Mouse (Mus musculus): ENCODE results near the gene Abcc2. TPM values are rescaled to one million over a fixed set of nuclear protein-coding genes. Genes with fewer than 3 reads are reported as not detected.

Gene Abcc2
- total RNA-seq, 2 experiments from 2014 or later = not detected

DNA sequence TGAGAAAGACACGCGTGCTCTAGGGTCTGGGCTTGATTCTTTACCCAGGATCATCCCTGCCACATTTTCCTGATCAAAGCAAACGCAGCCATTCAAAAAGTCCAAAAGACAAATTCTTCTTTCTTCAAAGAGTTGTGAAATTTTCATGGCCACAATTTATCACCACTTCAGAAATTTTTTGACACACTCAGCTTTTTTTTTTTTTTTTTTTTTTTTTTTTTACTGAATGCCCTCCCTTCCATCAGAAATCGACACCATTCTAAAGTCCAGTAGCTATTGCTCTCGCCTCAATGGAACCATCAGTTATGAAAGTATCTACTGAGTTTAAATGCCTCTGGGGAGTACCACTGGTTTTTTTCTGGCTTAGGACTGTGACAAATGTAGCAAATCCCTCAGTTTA lies 1.6 kb upstream of the Abcc2 start:
- no peak for DNase-seq

GRCm38 (mm10) chr19:43784761-43785160 lies 2.8 kb downstream of the Abcc2 start:
- DNase-seq = no peak

GRCm38 (mm10) chr19:43786249-43787026 lies 4.4 kb downstream of the Abcc2 start:
- DNase-seq = no peak

DNA sequence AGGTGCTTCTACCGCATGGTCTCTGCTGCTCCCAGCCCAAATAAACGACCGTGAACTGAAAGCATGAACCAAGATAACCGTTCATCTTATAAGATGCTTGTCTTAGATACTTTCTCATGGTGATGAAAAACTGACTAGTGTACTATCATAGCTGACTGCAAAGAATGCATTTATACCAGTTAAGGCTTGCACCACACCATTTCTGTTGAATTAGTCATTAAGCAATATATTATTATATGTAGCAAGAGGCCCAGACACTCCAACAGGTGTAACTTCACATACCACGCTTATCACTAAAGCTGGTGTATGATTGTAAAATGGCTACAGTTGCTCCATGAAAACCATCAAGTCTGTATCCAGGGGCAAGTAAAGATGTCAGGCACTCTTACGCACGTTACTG lies 7.8 kb downstream of the Abcc2 start:
- DNase-seq = no peak

DNA sequence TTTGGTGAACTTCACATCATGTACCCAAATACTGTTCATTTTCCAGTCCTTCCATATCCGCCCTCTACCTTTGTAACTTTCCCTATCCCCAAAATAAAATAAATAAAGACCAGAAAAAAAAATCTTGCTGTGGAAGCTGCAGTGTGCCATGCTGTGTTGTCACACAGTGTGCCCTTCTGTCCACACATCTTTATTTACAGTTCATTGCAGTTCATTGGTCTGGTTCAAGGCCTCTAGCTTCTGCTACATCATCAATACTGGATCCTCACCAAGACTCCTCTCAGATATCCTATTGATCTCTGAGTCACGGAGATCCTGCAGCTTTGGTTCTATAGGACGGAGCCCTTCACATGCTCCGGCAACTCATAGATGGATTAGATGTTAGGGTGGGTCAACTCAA lies 10.5 kb downstream of the Abcc2 start:
- DNase-seq = no peak

DNA sequence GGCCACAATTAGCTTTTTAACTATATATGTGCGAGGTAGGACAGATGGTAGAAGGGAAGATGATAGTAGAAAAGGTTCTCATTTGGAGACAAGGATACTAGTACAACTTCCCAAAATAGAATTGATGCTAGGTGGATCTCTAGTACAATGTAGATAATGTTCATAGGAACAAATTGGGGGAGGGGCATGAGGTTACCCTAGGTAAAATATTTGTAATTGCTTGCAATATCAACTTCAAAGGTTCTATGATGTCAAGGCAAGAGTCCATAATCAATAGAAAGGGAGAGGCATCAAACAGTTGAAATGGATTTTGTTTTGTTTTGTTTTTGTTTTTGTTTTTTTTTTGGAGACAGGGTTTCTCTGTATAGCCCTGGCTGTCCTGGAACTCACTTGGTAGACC lies 12.0 kb downstream of the Abcc2 start:
- no peak for DNase-seq

DNA sequence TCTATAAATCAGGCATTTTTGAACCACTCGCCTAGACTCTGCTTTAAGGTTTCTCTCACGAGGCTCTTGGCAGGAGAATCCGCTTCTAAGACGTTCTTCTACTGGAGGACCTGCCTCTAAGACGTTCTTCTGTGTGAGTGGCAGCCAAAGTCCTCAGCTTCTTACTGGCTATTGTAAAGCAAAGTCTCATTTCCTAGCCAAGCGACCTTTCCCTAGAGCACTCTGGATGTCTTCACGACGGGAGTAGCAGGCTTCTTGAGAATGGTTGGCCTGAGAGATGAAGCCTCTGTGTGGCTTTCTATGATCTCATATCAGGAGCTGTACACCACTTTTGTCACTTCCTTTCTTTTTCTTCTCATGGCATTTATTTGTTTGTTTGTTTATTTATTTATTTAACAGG lies 13.5 kb downstream of the Abcc2 start:
- no peak for DNase-seq

DNA sequence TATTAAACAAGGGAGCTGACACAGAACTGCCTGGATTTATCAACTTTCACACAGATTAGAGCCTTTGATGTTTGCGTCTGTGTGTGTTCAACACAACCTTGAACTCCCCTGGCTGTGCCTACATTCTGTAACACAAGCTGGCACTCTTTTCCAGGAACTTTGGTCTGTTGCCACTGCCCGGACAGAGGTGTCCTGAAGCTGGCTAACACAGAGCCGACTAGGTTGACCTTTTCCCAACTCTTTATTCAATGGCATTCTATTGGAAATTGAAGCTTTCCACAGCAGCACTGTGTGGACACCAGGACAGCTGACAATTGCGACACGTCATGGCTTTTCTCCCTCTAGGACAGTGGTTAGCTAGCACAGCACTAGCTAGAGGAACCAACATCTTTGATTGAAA lies 15.2 kb downstream of the Abcc2 start:
- no peak for DNase-seq

GRCm38 (mm10) chr19:43801427-43802051 lies 19.5 kb downstream of the Abcc2 start:
- DNase-seq = no peak

- DNase-seq = no peak
Measured at GRCm38 (mm10) chr19:43803866-43804265, 21.9 kb downstream of the Abcc2 start.

- DNase-seq = no peak
Measured at GRCm38 (mm10) chr19:43809331-43809730, 27.3 kb downstream of the Abcc2 start.

GRCm38 (mm10) chr19:43811419-43811818 lies 29.4 kb downstream of the Abcc2 start:
- DNase-seq = no peak

- DNase-seq = no peak
Measured at GRCm38 (mm10) chr19:43813315-43813714, 31.3 kb downstream of the Abcc2 start.

DNA sequence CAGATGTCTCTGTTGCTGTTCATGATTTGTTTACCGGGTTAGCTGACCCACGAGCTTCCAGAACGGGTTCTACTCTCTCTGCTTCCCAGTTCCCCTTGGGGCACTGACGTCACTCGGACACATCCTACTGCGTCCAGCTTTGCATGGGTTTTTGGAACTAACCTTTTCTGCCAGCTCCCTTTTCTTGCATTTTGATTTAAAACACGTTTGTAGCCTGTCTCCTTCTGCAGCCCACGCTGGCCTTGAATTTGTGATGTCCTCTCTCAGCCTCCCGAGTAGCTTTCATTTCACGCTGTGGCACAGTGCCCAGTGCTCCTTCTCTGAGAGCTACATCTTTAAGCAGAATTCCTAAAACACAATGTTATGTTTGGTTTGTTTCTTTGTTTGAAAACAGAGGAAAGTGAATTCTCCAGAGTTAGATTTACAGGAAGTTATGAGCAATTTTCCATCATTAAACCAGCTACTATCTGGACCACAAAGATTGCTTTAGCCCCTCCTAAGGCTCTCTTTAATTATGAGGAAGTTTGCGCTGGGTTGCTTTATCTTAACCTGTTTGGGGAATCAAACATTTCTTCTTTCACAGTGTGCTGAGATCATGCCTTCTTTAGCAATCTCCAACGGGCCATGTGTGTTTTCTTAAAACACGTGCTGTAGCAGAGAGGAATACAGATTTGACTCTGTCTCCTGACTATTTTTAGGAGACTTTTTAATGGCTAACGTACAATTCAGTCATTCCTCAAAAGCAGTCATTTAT lies 33.8 kb downstream of the Abcc2 start:
- DNase-seq = no peak

GRCm38 (mm10) chr19:43826855-43827254 lies 44.9 kb downstream of the Abcc2 start:
- DNase-seq = no peak

DNA sequence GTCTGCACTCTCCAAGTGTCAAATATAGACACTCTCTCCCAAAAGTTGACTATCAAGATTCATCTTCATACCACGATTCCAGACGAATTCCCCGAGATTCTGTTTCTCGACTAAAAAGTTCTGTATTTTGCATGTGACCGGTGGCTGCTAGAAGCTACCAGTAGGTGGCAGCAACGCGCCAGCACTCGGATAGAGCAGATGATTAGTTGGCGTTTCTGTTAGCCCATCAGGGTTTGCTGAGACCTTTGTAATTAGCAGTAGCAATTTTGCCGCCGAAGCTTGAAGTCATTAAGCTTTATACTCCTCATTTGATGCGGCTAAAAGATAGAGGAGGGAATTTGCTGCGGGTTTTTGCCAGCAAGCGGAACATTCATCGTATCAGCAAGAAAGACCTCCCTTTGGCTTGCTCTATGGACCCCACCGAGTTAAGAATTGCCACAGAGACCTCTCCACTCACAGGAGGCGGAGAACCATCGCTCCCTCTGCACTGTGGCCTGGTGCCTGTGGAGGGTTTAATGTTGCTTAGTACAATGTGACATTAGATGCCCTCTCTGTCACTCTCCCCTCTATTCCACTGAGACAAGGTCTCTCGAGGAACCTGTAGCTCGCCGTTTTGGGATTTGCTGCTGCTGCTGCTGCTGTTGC lies 50.6 kb downstream of the Abcc2 start:
- no peak for DNase-seq

- DNase-seq = no peak
Measured at GRCm38 (mm10) chr19:43843184-43843583, 61.2 kb downstream of the Abcc2 start.

DNA sequence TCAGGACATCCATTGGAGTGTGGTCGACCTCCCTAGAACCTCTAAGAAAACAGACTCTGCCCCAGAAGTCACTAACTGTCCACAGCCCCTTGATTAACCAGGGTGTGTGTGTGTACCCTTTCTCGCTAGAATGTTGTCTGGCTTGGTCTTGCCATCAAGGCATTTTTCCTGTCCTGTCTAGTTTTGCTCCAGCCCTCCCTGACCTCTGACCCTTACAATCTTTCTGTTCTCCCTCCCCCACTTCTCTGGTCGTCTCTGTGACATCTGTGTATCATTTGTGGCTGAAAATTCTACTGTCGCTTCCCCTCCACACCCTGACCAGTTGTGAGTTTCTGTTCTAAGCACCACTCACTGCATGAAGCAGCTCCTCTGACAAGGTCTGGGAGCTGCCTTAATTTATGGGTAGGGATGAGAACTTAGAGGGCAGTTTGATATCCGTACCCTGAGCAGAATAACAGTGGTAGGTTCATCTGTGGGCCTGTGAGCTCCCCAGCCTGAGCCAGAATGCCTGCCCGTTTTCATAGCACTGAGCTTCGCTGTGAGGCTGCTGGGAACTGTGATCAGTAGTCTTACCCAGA lies 63.4 kb downstream of the Abcc2 start:
- no peak for DNase-seq

DNA sequence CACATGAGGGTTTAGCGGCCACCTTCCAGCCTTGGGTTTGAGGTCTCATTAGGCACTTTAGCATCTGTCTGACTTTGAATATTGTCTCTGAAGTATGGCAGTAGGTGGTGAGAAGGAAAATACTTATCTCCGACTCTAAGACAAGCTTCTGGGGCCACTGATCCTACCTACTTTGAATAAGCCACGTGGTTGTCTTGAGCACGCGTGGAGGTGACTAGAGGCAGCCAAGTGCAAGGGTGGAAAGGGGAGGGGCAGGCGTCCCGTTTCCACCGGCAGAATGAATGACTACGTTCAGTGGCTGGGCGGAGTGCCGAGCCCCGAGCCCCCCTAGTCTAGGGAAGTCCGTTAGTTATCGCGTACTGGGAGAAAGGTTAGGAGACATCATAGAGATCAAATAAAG lies 65.1 kb downstream of the Abcc2 start:
- no peak for DNase-seq

DNA sequence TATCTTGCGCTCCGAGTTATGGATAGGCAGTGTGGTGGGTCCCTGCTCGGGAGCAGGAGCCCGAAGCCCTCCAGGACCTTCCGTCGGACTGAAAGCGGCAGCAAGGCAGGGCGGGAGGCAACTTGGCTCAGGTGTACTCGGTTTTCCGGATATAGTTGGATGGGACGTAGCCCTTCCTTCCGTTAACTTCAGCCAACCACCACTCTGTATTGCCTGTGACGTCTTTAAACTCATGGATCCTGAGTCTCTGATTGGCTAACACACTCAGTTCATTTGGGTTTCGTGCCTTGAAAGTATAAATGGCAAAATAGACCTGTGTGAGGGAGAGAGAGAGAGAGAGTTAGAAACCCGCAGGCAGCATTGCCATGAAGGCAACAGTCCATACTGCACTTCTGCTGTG lies 66.0 kb downstream of the Abcc2 start:
- no peak for DNase-seq

DNA sequence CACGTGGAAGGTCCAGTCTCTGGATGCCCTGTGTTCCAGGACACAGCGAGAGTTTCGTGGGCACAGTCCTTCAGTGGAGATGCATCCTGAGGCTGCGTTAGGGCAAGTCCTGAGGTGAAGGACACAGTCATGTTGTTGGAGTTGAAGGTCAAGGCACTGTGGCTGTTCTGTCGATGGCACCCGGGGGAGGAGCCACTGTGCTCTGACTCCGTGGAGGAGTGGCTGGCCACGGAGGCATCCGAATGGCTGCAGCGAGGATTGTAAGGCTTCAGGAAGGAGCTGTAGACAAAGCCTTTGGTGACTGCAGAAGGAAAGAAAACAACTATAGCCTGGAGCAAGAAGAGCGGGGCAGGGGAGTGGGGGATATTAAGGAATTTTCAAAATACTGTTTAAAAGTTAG lies 68.0 kb downstream of the Abcc2 start:
- no peak for DNase-seq

DNA sequence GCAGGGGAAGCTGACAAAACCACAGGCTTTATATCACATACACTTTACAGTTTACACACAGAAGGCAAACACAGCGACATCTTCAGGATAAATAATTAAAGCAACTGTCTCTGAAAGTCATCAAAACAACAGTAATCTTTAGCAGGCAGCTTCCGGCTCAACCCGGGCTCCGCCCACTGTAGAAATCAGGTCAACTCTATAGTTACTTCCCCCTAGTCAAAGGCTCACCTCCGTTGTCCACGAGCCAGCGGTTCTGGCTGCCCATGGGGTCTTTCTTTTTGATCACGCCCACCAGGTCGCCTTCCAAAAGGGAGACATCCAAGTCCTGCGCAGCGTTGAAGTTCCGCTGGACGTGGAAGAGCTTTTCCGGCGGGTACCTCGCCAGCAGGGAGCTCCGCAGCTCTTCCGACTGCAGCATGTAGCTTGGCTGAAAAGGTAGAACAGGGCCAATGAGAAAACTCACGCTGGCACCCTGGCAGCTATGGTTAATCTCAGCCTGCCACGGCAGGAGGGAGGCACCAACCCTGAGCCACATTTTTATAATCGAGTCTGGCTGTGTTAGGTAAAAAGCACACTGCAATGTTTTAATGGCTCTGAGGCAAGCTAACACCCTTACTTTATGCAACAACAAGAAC lies 70.1 kb downstream of the Abcc2 start:
- DNase-seq = no peak

All from gastrocnemius, postnatal 25 days (tissue).